Mouse (Mus musculus) adrenal gland, adult 2 months (tissue): ENCODE results near the gene Gm20937. TPM values are rescaled to one million over a fixed set of nuclear protein-coding genes. Genes with fewer than 3 reads are reported as not detected.
"Not testable (repeated sequence)": the region's sequence is repeated elsewhere in the genome, so short reads cannot be mapped to it uniquely, and the experiment has no call there.

Experiments used
- DNase-seq: peaks from one replicate; pipeline ENCODE4 v3.0.0; 2021
- long read RNA-seq: library from polyadenylated mRNA; stranded (forward); transcript quantifications from one replicate; pipeline ENCODE4 v2.0.0, GENCODE M21; 2021
- polyA plus RNA-seq: library from polyadenylated mRNA; depleted of rRNA; stranded (reverse); fragments of >200 nt; gene quantifications from 2 replicates; pipeline ENCODE4 v1.2.3, GENCODE M21; 2012; rRNA removed
- total RNA-seq, 2 experiments: library from RNA; stranded (reverse); gene quantifications; 2 replicates each; pipeline ENCODE4 v1.2.3; 2021

Gm20937 gene
- total RNA-seq (not detected), polyA plus RNA-seq (not detected in 2 replicates)
- long read RNA-seq, result 0 reads

GRCm38 (mm10) chrY:68294798-68295197 is at the start of gene Gm20937:
Gene Gm20937 (minus strand): TSS chrY:68294898.
- not testable (repeated sequence) for DNase-seq

Other genes with a start within 250 kb of the Gm20937 start
- not detected for gene Gm20816, start 243.1 kb upstream of the Gm20937 start, total RNA-seq
- gene Gm20816, start 243.1 kb upstream of the Gm20937 start, polyA plus RNA-seq, result not detected in 2 replicates